Mouse (Mus musculus) spleen, adult 2 months (tissue): Measurements from ENCODE around the gene Abcb1a.

Experiments
- CTCF ChIP-seq: fragments of 200-500 bp; IDR thresholded peaks from 2 replicates; pipeline ENCODE4 v1.5.1; 2011; ENCODE audit warnings: mild to moderate bottlenecking, inconsistent platforms; ENCODE audit not compliant: insufficient read depth, insufficient read length, insufficient replicate concordance; ENCODE audit errors: extremely low read depth
- POLR2A ChIP-seq: fragments of 200-500 bp; IDR thresholded peaks from 2 replicates; pipeline ENCODE4 v1.6.1; 2011; ENCODE audit warnings: low read depth, low read length, inconsistent platforms

DNA sequence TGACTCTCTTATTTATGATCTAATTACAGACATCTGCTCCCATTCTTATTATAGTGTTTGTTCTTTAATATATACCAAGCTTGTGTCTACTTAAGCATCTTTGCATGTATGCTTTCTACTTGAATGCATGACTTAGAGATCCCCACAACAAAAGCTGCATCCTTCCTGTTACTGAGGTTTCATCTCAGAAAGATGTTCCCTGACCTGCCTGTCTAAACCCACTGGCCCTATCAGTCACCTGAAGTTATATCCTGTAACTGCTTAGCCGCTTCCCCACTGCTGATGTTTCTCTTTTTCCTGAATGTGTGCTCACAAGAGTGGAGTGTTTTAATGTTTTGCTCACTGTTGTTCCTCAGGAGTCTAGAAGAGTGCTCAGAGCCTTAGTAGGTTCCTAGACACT lies 9.7 kb downstream of the Abcb1a start:
- TF ChIP-seq CTCF (no peak), POLR2A (no peak)
